Mouse (Mus musculus): ENCODE measurements at regions not wholly inside any gene's neighbourhood (a gene's known extent, or its start where the extent isn't known, plus 50 kb on each side); places are given as distances from the start of the nearest gene placed in this dataset.

GRCm38 (mm10) chr9:91964051-91964450 lies 228.7 kb upstream of the Plscr5 start:
- H3K9ac ChIP-seq (replicated peaks; ENCODE audit: low read length), result no peak overlapping the region
- H3K36me3 ChIP-seq (ENCODE audit: insufficient read depth, low read length), result no peaks in the 10 kb centered on the region
- no peaks in the 10 kb centered on the region for H3K9me3 ChIP-seq (ENCODE audit: low read length)
- peak overlapping the region; percentile 3; the same call in 1 of the 2 replicates for H3K27ac ChIP-seq
- no peaks in the 10 kb centered on the region for H3K4me1 ChIP-seq (ENCODE audit: insufficient read depth, low read length)
- H3K27me3 ChIP-seq (ENCODE audit: insufficient read depth, low read length), result no peaks in the 10 kb centered on the region
- peak; percentile 67 for DNase-seq (ENCODE audit: low spot score)
- H3K4me3 ChIP-seq (ENCODE audit: low read length), result no peak overlapping the region
- WGBS, result 65% methylated on average over 2 of the region's 2 CpGs
- H3K4me2 ChIP-seq (ENCODE audit: low read depth, low read length), result no peak overlapping the region
- no peak for TF ChIP-seq CTCF (IDR thresholded peaks at IDR 0.05; ENCODE audit: low read depth)
- peak; percentile 59; the same call in 1 of the 2 replicates for ATAC-seq

- Histone ChIP-seq H3K9me3 (ENCODE audit: low read length) (no peaks in the 10 kb centered on the region), H3K4me1 (ENCODE audit: insufficient read depth, low read length) (no peaks in the 10 kb centered on the region), H3K27ac (peak overlapping the region; percentile 36; the same call in 1 of the 2 replicates), H3K27me3 (ENCODE audit: insufficient read depth, low read length) (no peaks in the 10 kb centered on the region), H3K9ac (replicated peaks; ENCODE audit: low read length) (no peak overlapping the region), H3K36me3 (ENCODE audit: insufficient read depth, low read length) (no peaks in the 10 kb centered on the region), H3K4me3 (ENCODE audit: low read length) (no peak overlapping the region), H3K4me2 (ENCODE audit: low read depth, low read length) (no peak overlapping the region; the same call in 1 of the 2 replicates)
- 59% methylated on average over 1 of the region's 1 CpGs for WGBS
- DNase-seq (ENCODE audit: low spot score) (peak; percentile 59), ATAC-seq (no peak)
- no peak for TF ChIP-seq CTCF (IDR thresholded peaks at IDR 0.05; ENCODE audit: low read depth)
These were observed 230.0 kb upstream of the Plscr5 start for GRCm38 (mm10) chr9:91962726-91963125.

- Histone ChIP-seq H3K4me2 (ENCODE audit: low read depth, low read length) (0 out of 2 replicates have a peak overlapping the region, but pooled peaks have one; percentile 13), H3K4me3 (ENCODE audit: low read length) (no peak overlapping the region), H3K9me3 (ENCODE audit: low read length) (no peaks in the 10 kb centered on the region), H3K9ac (replicated peaks; ENCODE audit: low read length) (no peak overlapping the region), H3K27me3 (ENCODE audit: insufficient read depth, low read length) (no peaks in the 10 kb centered on the region), H3K36me3 (ENCODE audit: insufficient read depth, low read length) (no peaks in the 10 kb centered on the region), H3K27ac (no peak overlapping the region), H3K4me1 (ENCODE audit: insufficient read depth, low read length) (no peaks in the 10 kb centered on the region)
- no peak for TF ChIP-seq CTCF (IDR thresholded peaks at IDR 0.05; ENCODE audit: low read depth)
- DNase-seq (ENCODE audit: low spot score), result no peak
- ATAC-seq, result no peak
- WGBS, result 71% methylated on average over 1 of the region's 1 CpGs
These were observed 231.1 kb upstream of the Plscr5 start for GRCm38 (mm10) chr9:91961666-91962065.

GRCm38 (mm10) chr9:91960556-91961325 lies 232.0 kb upstream of the Plscr5 start:
- H3K9me3 ChIP-seq (ENCODE audit: low read length), result no peaks in the 10 kb centered on the region
- H3K27ac ChIP-seq, result peak overlapping the region; percentile 58; the same call in 1 of the 2 replicates
- TF ChIP-seq CTCF (IDR thresholded peaks at IDR 0.05; ENCODE audit: low read depth), result no peak
- H3K36me3 ChIP-seq (ENCODE audit: insufficient read depth, low read length), result no peaks in the 10 kb centered on the region
- H3K27me3 ChIP-seq (ENCODE audit: insufficient read depth, low read length), result no peaks in the 10 kb centered on the region
- ATAC-seq (peak; percentile 61; the same call in 1 of the 2 replicates), DNase-seq (ENCODE audit: low spot score) (peak; percentile 42)
- H3K4me2 ChIP-seq (ENCODE audit: low read depth, low read length), result peak overlapping the region; percentile 30; the same call in 1 of the 2 replicates
- no peaks in the 10 kb centered on the region for H3K4me1 ChIP-seq (ENCODE audit: insufficient read depth, low read length)
- peak overlapping the region; percentile 35; the same call in 1 of the 2 replicates for H3K9ac ChIP-seq (replicated peaks; ENCODE audit: low read length)
- H3K4me3 ChIP-seq (ENCODE audit: low read length), result no peak overlapping the region
- 72% methylated on average over 14 of the region's 14 CpGs for WGBS

- ATAC-seq, result peak; percentile 52; the same call in 1 of the 2 replicates
- Histone ChIP-seq H3K4me1 (ENCODE audit: insufficient read depth, low read length) (no peaks in the 10 kb centered on the region), H3K36me3 (ENCODE audit: insufficient read depth, low read length) (no peaks in the 10 kb centered on the region), H3K27me3 (ENCODE audit: insufficient read depth, low read length) (no peaks in the 10 kb centered on the region), H3K4me2 (ENCODE audit: low read depth, low read length) (peak overlapping the region; percentile 30; the same call in 1 of the 2 replicates), H3K27ac (no peak overlapping the region), H3K4me3 (ENCODE audit: low read length) (no peak overlapping the region), H3K9ac (replicated peaks; ENCODE audit: low read length) (no peak overlapping the region), H3K9me3 (ENCODE audit: low read length) (no peaks in the 10 kb centered on the region)
- DNase-seq (ENCODE audit: low spot score), result peak; percentile 80
- TF ChIP-seq CTCF (IDR thresholded peaks at IDR 0.05; ENCODE audit: low read depth), result peak; percentile 62
- WGBS, result 9% methylated on average over 1 of the region's 1 CpGs
These were observed 233.1 kb upstream of the Plscr5 start for GRCm38 (mm10) chr9:91959592-91959991.

GRCm38 (mm10) chr9:91959076-91959475 lies 233.7 kb upstream of the Plscr5 start:
- Histone ChIP-seq H3K4me1 (ENCODE audit: insufficient read depth, low read length) (no peaks in the 10 kb centered on the region), H3K36me3 (ENCODE audit: insufficient read depth, low read length) (no peaks in the 10 kb centered on the region), H3K4me2 (ENCODE audit: low read depth, low read length) (peak overlapping the region; percentile 30; the same call in 1 of the 2 replicates), H3K9me3 (ENCODE audit: low read length) (no peaks in the 10 kb centered on the region), H3K4me3 (ENCODE audit: low read length) (no peak overlapping the region), H3K9ac (replicated peaks; ENCODE audit: low read length) (0 out of 2 replicates have a peak overlapping the region, but pooled peaks have one; percentile 21), H3K27ac (peak overlapping the region; percentile 65), H3K27me3 (ENCODE audit: insufficient read depth, low read length) (no peaks in the 10 kb centered on the region)
- 54% methylated on average over 3 of the region's 3 CpGs for WGBS
- DNase-seq (ENCODE audit: low spot score), result no peak
- no peak for TF ChIP-seq CTCF (IDR thresholded peaks at IDR 0.05; ENCODE audit: low read depth)
- no peak for ATAC-seq

Data from hindbrain, postnatal 0 days (tissue).